Mouse (Mus musculus) thymus, postnatal 36 days (tissue): ENCODE data around the gene Spata1.
A peak's percentile ranks its signal among the peaks of the same experiment; 100 is the strongest.
"Not testable (repeated sequence)": the region's sequence is repeated elsewhere in the genome, so short reads cannot be mapped to it uniquely, and the experiment has no call there.

Experiments
- DNase-seq, 2 experiments: peaks; one replicate each; pipeline ENCODE4 v3.0.0; 2022; ENCODE audit warnings: mixed read lengths in 2 of 2

Gene Spata1

GRCm38 (mm10) chr3:146450371-146450841 is 49.1 kb downstream of the Spata1 start:
- DNase-seq, result peak; percentile 92 to 93

- DNase-seq, result no peak
These were observed 49.8 kb downstream of the Spata1 start, which contains the start of gene Ctbs for GRCm38 (mm10) chr3:146449745-146450250. Gene Ctbs (plus strand): TSS chr3:146449795.

GRCm38 (mm10) chr3:146448969-146449368 is 50.6 kb downstream of the Spata1 start:
- DNase-seq, result no peak

GRCm38 (mm10) chr3:146448372-146448771 is 51.2 kb downstream of the Spata1 start:
- no peak for DNase-seq

- no peak for DNase-seq
These were observed 52.0 kb downstream of the Spata1 start for GRCm38 (mm10) chr3:146447598-146447997.

- no peak for DNase-seq
These were observed 52.4 kb downstream of the Spata1 start for GRCm38 (mm10) chr3:146447156-146447555.

GRCm38 (mm10) chr3:146444880-146445279 is 54.7 kb downstream of the Spata1 start:
- DNase-seq, result no peak

- DNase-seq, result no peak
These were observed 56.2 kb downstream of the Spata1 start for GRCm38 (mm10) chr3:146443380-146443779.

GRCm38 (mm10) chr3:146442936-146443335 is 56.6 kb downstream of the Spata1 start:
- no peak for DNase-seq

GRCm38 (mm10) chr3:146442484-146442883 is 57.1 kb downstream of the Spata1 start:
- no peak for DNase-seq

GRCm38 (mm10) chr3:146440422-146440821 is 59.1 kb downstream of the Spata1 start:
- DNase-seq, result no peak

- no peak for DNase-seq
These were observed 59.5 kb downstream of the Spata1 start for GRCm38 (mm10) chr3:146440011-146440410.

GRCm38 (mm10) chr3:146436114-146436513 is 63.4 kb downstream of the Spata1 start:
- no peak for DNase-seq

GRCm38 (mm10) chr3:146435533-146435932 is 64.0 kb downstream of the Spata1 start:
- DNase-seq, result no peak

GRCm38 (mm10) chr3:146434686-146435085 is 64.9 kb downstream of the Spata1 start:
- DNase-seq, result no peak

- DNase-seq, result no peak
These were observed 65.7 kb downstream of the Spata1 start for GRCm38 (mm10) chr3:146433681-146434350.

- not testable (repeated sequence) for DNase-seq
These were observed 66.5 kb downstream of the Spata1 start for GRCm38 (mm10) chr3:146433063-146433462.

- no peak for DNase-seq
These were observed 73.1 kb downstream of the Spata1 start for GRCm38 (mm10) chr3:146426489-146426888.

- DNase-seq, result no peak
These were observed 73.7 kb downstream of the Spata1 start for GRCm38 (mm10) chr3:146425902-146426301.

GRCm38 (mm10) chr3:146424306-146424900 is 75.2 kb downstream of the Spata1 start:
- no peak for DNase-seq

GRCm38 (mm10) chr3:146423710-146424109 is 75.8 kb downstream of the Spata1 start:
- no peak for DNase-seq

- DNase-seq, result no peak
These were observed 77.8 kb downstream of the Spata1 start for GRCm38 (mm10) chr3:146421787-146422186.

- no peak for DNase-seq
These were observed 79.5 kb downstream of the Spata1 start for GRCm38 (mm10) chr3:146419992-146420537.

GRCm38 (mm10) chr3:146419534-146419933 is 80.0 kb downstream of the Spata1 start:
- no peak for DNase-seq
